Mouse (Mus musculus) liver, embryonic 16.5 days (tissue): Measurements from ENCODE around the gene Gm10717. TPM values are rescaled to one million over a fixed set of nuclear protein-coding genes. Genes with fewer than 3 reads are reported as not detected.
"Not testable (repeated sequence)": the region's sequence is repeated elsewhere in the genome, so short reads cannot be mapped to it uniquely, and the experiment has no call there.

Experiments
- ATAC-seq: fragments of 200-750 bp; cut with Nextera tagmentation; 2 replicates; pipeline ENCODE4 v1.8.0; 2017; ENCODE audit warnings: low read depth, mild to moderate bottlenecking, moderate number of reproducible peaks, moderate library complexity
- H3K27ac ChIP-seq: fragments of 300-500 bp; sonication (generic); 2 replicates; pipeline ENCODE4 v1.5.1; 2014; ENCODE audit warnings: mild to moderate bottlenecking, low read length
- H3K27me3 ChIP-seq: fragments of 300-500 bp; sonication (generic); 2 replicates; pipeline ENCODE4 v1.6.1; 2014; ENCODE audit warnings: low read depth, low read length, mixed read lengths; ENCODE audit not compliant: control insufficient read depth, insufficient read depth
- H3K36me3 ChIP-seq: fragments of 300-500 bp; sonication (generic); 2 replicates; pipeline ENCODE4 v1.6.1; 2014; ENCODE audit warnings: mild to moderate bottlenecking; ENCODE audit not compliant: control insufficient read depth, insufficient read depth
- H3K4me1 ChIP-seq: fragments of 300-500 bp; sonication (generic); 2 replicates; pipeline ENCODE4 v1.6.1; 2014; ENCODE audit warnings: low read depth, low read length, mixed read lengths; ENCODE audit not compliant: control insufficient read depth
- H3K4me2 ChIP-seq: fragments of 300-500 bp; sonication (generic); 2 replicates; pipeline ENCODE4 v1.6.1; 2014; ENCODE audit warnings: low read depth, low read length, mixed read lengths
- H3K4me3 ChIP-seq: fragments of 300-500 bp; sonication (generic); 2 replicates; pipeline ENCODE4 v1.5.1; 2014; ENCODE audit warnings: low read depth, mild to moderate bottlenecking, low read length
- H3K9ac ChIP-seq: fragments of 300-500 bp; sonication (generic); 2 replicates; pipeline ENCODE4 v1.6.1; 2014; ENCODE audit warnings: low read depth, low read length
- H3K9me3 ChIP-seq: fragments of 300-500 bp; sonication (generic); replicated peaks from 2 replicates; pipeline ENCODE4 v1.6.1; 2016; ENCODE audit warnings: low read length; ENCODE audit not compliant: control insufficient read depth
- WGBS: fragments of 180-500 bp; shearing (Covaris S2); extraction: QIAGEN DNeasy Blood & Tissue Kit; methylation state at CpG from one replicate; pipeline ENCODE4 v1.1.7; 2014; ENCODE audit not compliant: insufficient replicate concordance; 5-methylcytosine and 5-hydroxymethylcytosine counted together
- polyA plus RNA-seq: library from polyadenylated mRNA; unstranded; fragments of >200 nt; fragmentation: Nextera tagmentation; extraction: Ambion mirVana; gene quantifications from 2 replicates; pipeline ENCODE4 v1.2.1, GENCODE M21; 2015

Gene Gm10717
- polyA plus RNA-seq, 1 experiment from 2014 or later: not detected

- not testable (repeated sequence) for H3K4me1 ChIP-seq, H3K27ac ChIP-seq, H3K4me2 ChIP-seq, H3K27me3 ChIP-seq, ATAC-seq, H3K4me3 ChIP-seq, H3K36me3 ChIP-seq, H3K9ac ChIP-seq, H3K9me3 ChIP-seq
- 42% methylated on average over 2 of the region's 7 CpGs for WGBS
These were observed 13.1 kb upstream of the Gm10717 start for GRCm38 (mm10) chr9:3012054-3012621.

DNA sequence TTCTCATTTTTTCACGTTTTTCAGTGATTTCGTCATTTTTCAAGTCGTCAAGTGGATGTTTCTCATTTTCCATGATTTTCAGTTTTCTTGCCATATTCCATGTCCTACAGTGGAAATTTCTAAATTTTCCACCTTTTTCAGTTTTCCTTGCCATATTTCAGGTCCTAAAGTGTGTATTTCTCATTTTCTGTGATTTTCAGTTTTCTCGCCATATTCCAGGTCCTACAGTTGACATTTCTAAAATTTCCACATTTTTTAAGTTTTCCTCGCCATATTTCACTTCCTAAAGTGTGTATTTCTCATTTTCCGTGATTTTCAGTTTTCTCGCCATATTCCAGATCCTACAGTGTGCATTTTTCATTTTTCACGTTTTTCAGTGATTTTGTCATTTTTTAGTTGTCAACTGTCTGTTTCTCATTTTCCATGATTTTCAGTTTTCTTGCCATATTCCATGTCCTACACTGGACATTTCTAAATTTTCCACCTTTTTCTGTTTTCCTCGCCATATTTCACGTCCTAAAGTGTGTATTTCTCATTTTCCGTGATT, 12.4 kb upstream of the Gm10717 start, which contains the start of gene Gm10721:
Gene Gm10721, plus strand, starts transcription at position 408 of the 547 bp plus-strand sequence.
- no CpG with 5 or more reads among the region's 11 CpGs for WGBS
- not testable (repeated sequence) for H3K36me3 ChIP-seq, H3K4me2 ChIP-seq, H3K27me3 ChIP-seq, H3K4me1 ChIP-seq, H3K9ac ChIP-seq, H3K27ac ChIP-seq, H3K4me3 ChIP-seq, H3K9me3 ChIP-seq
- ATAC-seq: peak; percentile 32

DNA sequence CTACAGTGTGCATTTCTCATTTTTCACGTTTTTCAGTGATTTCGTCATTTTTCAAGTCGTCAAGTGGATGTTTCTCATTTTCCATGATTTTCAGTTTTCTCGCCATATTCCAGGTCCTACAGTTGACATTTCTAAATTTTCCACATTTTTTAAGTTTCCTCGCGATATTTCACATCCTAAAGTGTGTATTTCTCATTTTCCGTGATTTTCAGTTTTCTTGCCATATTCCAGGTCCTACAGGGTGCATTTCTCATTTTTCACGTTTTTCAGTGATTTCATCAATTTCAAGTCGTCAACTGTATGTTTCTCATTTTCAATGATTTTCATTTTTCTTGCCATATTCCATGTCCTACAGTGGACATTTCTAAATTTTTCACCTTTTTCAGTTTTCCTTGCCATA, 9.9 kb upstream of the Gm10717 start, which contains the start of gene Gm10720:
Gene Gm10720, plus strand, starts transcription at position 301 of the 400 bp plus-strand sequence.
- not testable (repeated sequence) for H3K9me3 ChIP-seq, H3K9ac ChIP-seq, H3K27me3 ChIP-seq, H3K4me3 ChIP-seq, H3K27ac ChIP-seq, H3K36me3 ChIP-seq, H3K4me1 ChIP-seq, H3K4me2 ChIP-seq, ATAC-seq
- WGBS: 47% methylated on average over 4 of the region's 9 CpGs

DNA sequence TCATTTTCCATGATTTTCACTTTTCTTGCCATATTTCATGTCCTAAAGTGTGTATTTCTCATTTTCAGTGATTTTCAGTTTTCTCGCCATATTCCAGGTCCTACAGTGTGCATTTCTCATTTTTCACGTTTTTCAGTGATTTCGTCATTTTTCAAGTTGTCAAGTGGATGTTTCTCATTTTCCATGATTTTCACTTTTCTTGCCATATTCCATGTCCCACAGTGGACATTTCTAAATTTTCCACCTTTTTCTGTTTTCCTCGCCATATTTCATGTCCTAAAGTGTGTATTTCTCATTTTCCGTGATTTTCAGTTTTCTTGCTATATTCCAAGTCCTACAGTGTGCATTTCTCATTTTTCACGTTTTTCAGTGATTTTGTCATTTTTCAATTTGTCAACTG, 9.3 kb upstream of the Gm10717 start:
- not testable (repeated sequence) for H3K27ac ChIP-seq, H3K4me2 ChIP-seq, H3K9ac ChIP-seq, H3K36me3 ChIP-seq, H3K27me3 ChIP-seq, H3K4me3 ChIP-seq, ATAC-seq, H3K9me3 ChIP-seq, H3K4me1 ChIP-seq
- WGBS: 48% methylated on average over 4 of the region's 6 CpGs

DNA sequence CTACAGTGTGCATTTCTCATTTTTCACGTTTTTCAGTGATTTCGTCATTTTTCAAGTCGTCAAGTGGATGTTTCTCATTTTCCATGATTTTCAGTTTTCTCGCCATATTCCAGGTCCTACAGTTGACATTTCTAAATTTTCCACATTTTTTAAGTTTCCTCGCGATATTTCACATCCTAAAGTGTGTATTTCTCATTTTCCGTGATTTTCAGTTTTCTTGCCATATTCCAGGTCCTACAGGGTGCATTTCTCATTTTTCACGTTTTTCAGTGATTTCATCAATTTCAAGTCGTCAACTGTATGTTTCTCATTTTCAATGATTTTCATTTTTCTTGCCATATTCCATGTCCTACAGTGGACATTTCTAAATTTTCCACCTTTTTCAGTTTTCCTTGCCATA, 8.1 kb upstream of the Gm10717 start, which contains the start of gene Gm10719:
Gene Gm10719, plus strand, starts transcription at position 301 of the 400 bp plus-strand sequence.
- not testable (repeated sequence) for H3K27me3 ChIP-seq, H3K4me2 ChIP-seq, H3K27ac ChIP-seq, H3K9ac ChIP-seq, H3K36me3 ChIP-seq, H3K9me3 ChIP-seq, ATAC-seq, H3K4me1 ChIP-seq, H3K4me3 ChIP-seq
- no CpG with 5 or more reads among the region's 9 CpGs for WGBS

GRCm38 (mm10) chr9:3018944-3019343, 6.3 kb upstream of the Gm10717 start:
- H3K4me2 ChIP-seq, H3K9ac ChIP-seq, ATAC-seq, H3K27me3 ChIP-seq, H3K27ac ChIP-seq, H3K4me3 ChIP-seq, H3K36me3 ChIP-seq, H3K9me3 ChIP-seq, H3K4me1 ChIP-seq: not testable (repeated sequence)
- WGBS: 50% methylated on average over 9 of the region's 9 CpGs

DNA sequence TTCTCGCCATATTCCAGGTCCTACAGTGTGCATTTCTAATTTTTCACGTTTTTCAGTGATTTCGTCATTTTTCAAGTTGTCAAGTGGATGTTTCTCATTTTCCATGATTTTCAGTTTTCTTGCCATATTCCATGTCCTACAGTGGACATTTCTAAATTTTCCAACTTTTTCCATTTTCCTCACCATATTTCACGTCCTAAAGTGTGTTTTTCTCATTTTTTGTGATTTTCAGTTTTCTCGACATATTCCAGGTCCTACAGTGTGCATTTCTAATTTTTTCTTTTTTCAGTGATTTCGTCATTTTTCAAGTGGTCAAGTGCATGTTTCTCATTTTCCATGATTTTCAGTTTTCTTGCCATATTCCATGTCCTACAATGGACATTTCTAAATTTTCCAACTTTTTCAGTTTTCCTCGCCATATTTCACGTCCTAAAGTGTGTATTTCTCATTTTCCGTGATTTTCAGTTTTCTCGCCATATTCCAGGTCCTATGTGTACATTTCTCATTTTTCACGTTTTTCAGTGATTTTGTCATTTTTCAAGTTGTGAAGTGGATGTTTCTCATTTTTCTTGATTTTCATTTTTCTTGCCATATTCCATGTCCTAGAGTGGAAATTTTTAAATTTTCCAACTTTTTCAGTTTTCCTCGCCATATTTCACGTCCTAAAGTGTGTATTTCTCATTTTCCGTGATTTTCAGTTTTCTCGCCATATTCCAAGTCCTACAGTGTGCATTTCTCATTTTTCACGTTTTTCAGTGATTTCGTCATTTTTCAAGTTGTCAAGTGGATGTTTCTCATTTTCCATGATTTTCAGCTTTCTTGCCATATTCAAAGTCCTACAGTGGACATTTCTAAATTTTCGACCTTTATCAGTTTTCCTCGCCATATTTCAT, 5.1 kb upstream of the Gm10717 start:
- not testable (repeated sequence) for H3K9ac ChIP-seq, H3K36me3 ChIP-seq, H3K4me3 ChIP-seq, ATAC-seq, H3K27ac ChIP-seq, H3K27me3 ChIP-seq, H3K9me3 ChIP-seq, H3K4me1 ChIP-seq, H3K4me2 ChIP-seq
- WGBS: 62% methylated on average over 11 of the region's 19 CpGs

GRCm38 (mm10) chr9:3022316-3023008, 2.8 kb upstream of the Gm10717 start:
- not testable (repeated sequence) for H3K4me2 ChIP-seq, H3K4me1 ChIP-seq, H3K27ac ChIP-seq, H3K36me3 ChIP-seq, ATAC-seq, H3K9ac ChIP-seq, H3K27me3 ChIP-seq, H3K4me3 ChIP-seq, H3K9me3 ChIP-seq
- 54% methylated on average over 9 of the region's 13 CpGs for WGBS
